Mouse (Mus musculus) heart, adult 18-20 months (tissue): ENCODE results near the gene 2310033P09Rik. TPM values are rescaled to one million over a fixed set of nuclear protein-coding genes. Genes with fewer than 3 reads are reported as not detected.

Experiments used
- DNase-seq, 2 experiments: peaks; one replicate each; pipeline ENCODE4 v3.0.0; 2021 to 2022; ENCODE audit warnings: mixed read lengths in 1 of 2
- long read RNA-seq, 2 experiments: library from polyadenylated mRNA; stranded (forward); transcript quantifications; one replicate each; pipeline ENCODE4 v2.0.0; 2021
- total RNA-seq, 2 experiments: library from RNA; stranded (reverse); gene quantifications; 2 replicates each; pipeline ENCODE4 v1.2.3; 2021

Gene 2310033P09Rik
- 10 to 100 TPM in 1 of 2 experiments, 1 to 10 TPM in 1; 9.9 to 11.8 TPM for total RNA-seq
- long read RNA-seq, experiment 1, transcript 2310033P09Rik-201 (7 exons, 1,285 nt) = major isoform, 7 of 10 reads
- long read RNA-seq, experiment 1, partial matches to known transcripts = 0 of 10 reads
- long read RNA-seq, experiment 1, other reads (novel, unspliced or antisense) = 3 of 10 reads
- long read RNA-seq, experiment 2, transcript 2310033P09Rik-201 (7 exons, 1,285 nt) = major isoform, 6 of 9 reads
- long read RNA-seq, experiment 2, partial matches to known transcripts = 3 of 9 reads
- long read RNA-seq, experiment 2, other reads (novel, unspliced or antisense) = 0 of 9 reads

DNA sequence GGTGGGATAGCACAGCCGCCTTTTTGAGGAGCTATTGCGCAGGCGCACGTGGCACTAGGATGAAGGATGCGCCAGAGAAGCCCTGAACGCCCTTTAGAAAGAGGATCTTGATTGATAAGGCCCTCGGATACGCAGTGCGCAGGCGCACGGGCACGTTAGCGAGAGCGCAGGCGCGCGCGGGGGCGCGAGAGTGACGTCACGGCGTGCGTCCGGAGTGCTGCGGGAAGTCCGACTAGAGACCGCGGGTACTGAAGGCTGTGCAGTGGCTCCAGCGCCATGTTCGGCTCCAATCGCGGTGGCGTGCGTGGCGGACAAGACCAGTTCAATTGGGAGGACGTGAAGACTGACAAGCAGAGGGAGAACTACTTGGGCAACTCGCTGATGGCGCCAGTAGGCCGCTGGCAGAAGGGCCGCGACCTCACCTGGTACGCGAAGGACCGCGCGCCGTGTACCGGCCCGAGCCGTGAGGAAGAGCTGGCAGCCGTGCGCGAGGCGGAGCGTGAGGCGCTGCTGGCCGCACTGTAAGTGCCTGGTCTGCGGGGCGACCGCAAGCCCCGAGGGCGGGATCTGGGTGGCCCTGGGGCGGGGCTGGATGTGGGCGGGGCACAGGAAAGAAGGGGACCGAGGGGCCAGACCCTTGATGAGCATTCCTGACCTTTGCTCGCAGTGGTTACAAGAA, at the start of gene 2310033P09Rik:
Gene 2310033P09Rik, plus strand, starts transcription at position 169 of the 679 bp plus-strand sequence.
- peak; percentile 95 for DNase-seq

DNA sequence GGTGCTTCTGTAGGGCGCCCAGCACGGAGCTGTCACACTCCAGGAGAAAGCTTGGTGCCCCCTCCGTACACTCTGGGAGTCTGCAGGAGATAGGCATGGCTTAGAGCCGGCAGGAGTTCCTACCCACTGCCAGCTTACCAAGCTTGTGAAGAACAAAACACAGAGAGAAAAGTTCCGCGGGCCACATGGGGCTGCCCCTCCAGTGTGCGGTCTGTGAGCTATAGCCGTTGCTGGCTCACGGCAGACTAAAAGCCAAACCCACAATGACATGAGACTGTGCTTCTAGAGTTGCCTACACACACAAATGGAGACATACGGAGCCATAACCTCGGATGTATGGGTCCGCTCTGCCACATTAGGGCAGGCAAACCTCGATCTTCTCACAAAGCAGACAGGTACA, 49.0 kb upstream of the 2310033P09Rik start:
- no peak for DNase-seq

DNA sequence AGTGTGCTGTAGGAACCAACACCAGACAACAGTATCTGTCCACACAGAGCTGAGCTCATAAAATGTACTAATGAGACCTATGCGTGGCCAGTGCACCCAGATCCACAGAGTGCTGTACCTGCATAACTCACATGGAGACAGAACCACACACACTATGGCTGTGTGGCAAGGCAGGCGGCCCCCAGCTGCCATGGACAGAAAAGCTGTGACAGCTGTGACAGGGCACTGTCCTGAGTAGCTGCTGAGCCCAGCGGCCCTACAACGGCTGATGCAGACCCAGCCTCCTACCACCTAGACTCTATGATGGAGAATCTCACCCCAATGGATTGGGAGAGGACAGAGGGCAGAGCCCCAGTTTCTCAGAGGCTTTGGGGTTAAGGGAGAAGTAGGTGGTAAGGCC, 48.6 kb upstream of the 2310033P09Rik start:
- no peak for DNase-seq

DNA sequence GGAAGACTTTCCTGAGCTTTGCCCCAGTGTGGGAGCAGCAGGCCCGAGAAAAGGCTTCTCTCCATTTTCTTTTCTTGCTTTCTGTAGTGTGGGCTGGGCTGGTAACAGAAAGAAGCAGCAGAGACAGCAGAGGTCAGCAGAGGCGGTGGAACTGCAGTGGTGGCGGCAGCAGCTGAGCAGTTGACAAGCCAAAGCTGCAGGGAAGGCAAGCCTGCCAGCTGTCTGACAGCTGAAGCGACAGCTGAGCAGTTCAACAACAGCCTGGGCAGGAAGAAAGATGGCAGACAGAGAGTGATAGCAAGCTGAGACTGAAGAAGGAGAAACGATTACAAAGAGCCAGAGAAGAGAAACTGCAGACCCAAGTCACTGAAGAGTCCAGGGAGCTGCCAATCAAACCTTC, 46.7 kb upstream of the 2310033P09Rik start:
- DNase-seq = peak; percentile 55 to 73

DNA sequence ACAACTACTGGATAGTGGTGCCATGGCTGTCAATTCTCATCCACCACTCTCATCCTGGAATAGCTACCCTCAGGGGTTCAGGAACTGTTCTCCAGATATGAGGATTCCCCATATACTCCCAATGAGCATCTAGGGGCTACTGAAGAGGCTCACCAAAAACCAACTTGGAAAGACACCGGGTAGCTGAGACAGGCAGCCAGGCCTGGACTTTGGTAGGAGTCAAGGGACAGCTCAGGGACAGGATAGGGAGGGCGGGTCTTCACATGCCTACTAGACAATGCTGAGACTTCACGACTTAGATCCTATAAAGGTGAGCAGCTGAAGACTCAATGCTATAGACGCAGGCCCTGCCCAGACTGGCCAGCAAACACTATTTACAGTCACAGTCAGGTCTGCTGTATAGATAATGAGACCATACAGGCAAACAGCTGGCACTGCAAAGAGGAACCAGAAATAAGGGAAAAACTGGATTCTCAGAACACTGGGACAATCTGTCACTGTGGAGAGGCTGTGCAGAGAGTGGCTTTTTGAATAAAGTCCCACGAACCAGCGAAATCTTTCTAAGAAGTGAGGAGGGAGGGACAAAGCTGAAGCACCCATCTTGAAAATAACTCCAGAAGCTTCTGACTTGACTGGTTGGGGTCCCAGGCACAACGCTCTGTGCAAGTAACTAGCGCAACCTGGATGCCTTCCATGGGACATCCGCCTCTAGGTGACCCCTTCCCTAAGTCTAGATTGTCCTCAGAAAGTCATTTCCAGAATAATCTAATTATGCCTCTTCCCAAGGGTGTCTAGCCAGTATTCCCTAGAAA, 45.5 kb upstream of the 2310033P09Rik start:
- DNase-seq = no peak

DNA sequence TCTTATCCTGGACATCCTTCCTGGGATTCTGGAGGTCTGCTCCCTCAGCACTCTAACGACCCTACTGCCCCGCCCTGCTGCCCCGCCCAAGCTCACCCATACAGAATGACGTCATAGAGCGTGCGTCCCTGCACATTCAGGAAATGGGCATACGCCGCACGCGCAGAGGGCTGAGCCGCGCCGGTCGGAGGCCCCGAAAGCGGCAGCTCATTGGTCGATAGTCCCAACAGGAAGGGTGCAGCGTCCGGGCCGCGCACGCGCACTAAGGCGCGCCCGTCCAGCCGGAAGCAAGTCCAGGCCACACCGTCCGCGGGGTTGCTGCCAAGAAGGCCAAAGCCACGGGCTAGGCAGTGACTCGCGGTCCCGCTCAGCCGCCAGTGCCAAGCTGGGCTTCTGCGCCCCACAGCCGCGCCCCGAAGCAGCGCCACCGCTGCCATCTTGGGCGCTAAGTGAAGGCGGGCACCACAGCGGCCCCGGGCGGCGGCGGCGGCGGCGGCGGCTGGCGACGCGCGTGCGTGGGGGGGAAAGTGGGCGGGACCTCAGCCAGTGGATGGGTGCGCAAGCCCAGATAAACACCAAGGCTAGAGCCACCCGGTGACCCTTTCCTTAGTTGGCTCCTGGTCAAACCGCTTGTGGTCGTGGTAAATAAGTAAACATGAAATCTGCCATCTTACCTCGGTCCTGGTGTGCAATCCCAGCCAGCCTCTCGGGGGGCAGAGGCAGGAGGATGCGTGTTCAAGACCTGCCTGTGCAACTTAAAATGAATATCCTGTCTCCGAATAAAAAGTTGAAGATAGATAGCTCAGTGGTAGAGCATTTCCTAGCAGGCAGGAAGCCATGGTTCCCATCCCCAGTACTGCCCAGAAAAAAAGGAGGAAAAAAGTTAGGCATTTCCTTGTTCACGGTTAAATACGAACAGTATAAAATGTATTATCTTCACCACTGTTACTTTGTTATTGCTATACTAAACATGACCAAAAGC, 44.6 kb upstream of the 2310033P09Rik start, which contains the start of gene Iba57:
Gene Iba57, minus strand, starts transcription at position 485 of the 982 bp plus-strand sequence.
- peak; percentile 97 to 99 for DNase-seq

DNA sequence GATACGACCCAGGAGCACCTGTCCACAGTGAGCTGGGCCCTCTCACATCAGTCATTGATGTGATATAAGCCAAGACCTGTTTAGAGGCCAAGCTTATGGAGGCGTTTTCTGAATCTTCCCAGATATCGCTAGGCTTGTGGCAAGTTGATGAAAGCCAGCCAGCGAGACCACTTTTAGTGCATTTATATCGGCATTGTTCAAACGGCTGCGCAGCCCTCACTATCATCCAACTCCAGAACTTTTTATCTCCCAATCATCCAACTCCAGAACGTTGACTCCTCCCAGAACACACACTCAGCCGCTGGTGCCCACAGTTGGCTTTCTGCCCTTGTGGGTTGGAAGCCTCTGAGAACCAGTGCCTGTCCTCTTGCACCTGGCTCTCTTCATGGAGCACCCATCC, 43.7 kb upstream of the 2310033P09Rik start:
- DNase-seq = peak in 1 of 2 experiments; percentile 25

DNA sequence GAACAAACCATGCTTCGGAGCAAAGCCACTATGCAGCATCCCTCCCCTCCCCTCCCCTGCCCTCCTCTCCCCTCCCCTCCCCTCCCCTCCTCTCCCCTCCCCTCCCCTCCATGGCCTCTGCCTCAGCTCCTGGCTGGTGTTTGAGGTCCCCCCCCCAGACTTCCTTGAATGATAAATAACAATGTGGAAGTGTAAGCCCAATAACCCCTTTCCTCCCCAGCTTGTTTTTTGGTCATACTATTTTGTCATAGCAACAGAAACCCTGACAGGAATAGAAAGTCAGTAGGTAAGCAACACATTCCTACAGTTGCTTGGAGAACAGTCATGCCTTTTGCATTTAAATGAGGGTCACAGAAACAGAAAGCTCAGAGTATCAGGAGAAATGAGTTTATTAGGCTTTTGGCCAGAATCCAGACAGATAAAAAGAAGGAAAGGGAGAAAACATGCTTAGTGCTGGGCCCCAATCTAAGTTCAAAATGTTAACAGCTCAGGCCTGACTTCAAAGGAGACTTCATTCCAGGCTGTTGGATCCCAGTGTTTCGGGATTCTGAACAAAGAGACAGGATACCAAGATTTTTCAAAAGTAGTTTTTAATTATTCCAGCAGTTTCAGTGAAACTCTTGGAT, 42.4 kb upstream of the 2310033P09Rik start:
- no peak for DNase-seq

DNA sequence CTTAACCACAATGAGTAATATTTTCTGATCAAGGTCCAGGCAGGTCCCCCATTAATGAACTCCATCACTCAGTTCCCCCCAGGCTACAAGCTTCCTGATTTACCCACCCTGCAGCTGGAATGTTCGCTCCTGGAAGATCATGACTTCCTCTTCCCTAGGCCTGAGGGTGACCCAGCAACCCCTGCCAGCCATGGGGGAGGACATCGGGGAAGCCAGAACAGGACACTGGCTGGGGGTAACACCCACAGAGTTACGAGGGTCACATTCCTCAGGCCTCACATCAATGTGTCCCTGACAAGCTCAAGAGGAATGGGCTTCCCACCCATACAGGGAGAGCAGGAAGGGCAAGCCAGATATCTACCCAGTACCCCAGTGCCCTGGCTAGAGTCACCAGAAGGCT, 38.3 kb upstream of the 2310033P09Rik start:
- DNase-seq = no peak

DNA sequence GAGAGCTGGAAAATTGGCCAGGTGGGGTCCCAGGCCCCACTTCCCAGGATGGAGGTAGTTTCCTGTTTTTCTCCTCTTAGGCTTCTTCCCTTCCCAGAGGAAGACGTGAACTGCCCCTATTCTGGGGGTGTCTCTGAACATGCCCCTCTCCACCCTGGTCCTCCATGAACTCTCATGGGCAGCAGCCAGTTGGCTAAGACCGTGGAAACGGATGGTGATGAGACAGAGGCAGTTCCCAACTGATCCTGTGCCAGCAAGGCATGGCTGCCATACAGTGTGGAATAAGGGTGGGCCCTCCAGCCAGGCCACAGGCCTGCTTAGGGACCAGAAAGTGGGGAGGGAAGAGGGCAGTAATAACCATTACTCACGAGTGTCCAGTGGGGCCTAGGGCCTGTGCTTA, 37.6 kb upstream of the 2310033P09Rik start:
- DNase-seq = no peak

DNA sequence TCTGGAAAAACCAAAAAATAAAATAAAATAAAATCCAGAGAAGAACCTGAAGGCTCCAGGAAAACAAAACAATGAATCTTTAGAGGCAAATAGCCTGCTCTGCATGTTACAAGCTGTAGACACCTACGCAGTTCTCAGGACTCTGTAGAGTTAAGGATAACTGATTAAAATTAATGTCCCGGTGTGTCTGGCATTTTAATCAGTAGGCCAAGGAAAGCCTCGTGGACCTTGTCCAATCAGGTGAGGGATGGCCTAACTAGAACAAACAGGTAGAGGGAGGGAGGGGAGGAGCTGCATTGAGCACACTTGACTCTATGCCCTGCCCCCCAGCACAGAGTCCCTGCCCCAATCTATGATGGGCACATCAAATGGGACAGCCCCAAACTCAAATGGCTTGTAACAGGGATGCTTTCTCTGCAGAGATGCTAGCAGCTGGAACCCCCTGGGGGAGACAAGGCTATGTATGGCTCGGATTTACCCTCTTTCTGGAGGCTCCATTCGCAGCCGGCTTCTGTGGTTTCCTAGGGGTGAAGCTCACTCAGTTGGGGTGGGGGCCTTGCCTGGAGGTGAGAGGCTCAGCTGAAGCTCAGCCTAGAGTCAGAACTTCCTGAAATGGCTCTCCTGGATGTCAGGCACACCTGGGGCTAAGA, 33.8 kb upstream of the 2310033P09Rik start:
- DNase-seq = no peak

DNA sequence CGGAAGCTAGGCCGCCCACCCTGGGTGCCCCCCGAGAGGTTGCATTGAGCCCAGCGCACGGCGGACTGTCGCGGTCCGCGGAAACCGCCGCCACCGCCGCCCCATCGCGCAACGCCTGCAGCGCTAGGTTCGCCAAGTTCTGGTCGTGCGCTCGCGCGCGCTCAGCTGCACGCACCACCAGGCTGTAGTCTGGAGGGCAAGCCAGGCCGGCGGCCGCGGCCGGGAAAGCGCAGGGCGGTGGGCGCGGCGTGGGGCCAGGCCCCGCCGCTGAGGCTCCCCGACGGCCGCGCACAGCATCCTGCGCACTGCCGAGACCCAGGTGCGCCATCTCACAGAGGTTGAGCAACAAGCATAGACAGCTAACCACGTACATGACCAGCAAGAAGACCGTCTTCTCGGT, 31.6 kb upstream of the 2310033P09Rik start:
- no peak for DNase-seq

DNA sequence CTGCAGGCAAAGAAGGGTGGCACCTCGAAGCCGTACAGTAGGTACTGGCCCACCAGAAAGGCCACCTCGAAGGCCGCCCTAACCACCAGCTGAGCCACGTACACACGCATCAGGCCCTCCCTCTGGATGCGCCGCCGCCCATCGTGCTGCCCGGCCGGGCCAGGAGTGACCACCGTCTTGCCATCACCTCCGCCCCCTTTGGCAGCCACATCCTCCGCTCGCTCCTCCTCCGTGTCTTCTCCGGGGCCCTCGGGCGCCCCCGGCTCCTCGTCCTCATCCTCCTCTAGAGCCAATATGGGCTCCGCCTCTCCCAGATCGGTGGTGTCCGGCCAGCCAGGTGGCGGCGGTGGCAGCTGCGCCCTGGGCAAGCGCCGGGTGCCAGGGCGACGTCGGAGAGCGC, 31.2 kb upstream of the 2310033P09Rik start:
- DNase-seq = no peak

DNA sequence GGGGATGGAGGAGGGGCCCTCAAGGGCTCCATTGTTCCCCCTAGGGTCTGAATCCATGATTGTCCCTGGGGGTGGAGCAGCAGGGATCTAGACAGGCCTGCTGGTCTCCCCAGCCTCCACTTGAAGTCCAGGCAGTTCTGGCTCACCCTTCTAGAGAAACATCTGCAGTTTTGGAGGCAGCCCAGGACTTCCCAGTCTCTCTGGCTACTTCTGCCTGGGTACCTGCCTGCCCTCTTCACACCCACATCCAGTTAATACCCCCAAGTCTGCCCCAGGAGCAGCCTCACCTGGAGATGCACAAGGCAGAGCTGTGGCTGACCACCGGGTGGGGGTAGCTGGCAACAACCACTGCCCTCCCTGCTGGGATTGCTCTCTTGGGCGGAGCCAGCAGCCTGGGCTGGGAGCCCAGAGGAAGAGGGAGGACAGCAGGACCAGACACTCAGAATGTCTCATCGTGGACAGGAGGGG, 25.2 kb upstream of the 2310033P09Rik start, which contains the start of gene Gjc2:
Gene Gjc2, minus strand, starts transcription at position 350 of the 468 bp plus-strand sequence.
- peak; percentile 83 to 85 for DNase-seq

DNA sequence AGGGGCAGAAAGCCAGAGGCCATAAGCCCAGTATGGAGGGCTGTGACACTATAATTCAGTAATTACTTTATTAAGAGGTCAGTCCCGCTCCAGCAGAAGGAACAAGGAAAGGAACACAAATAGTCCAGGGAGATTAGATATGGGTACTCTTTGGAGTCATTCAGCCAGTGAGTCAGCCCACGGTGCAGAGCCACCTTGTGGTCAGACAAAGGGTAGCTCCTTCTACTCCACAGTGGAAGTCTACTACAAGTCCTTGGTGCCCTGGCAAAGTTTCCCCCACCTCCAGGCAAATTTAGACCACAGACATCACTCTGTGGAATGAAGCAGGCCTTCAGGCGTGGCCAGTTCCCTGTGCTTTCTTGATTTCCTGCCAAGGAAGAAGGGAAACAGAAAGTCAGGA, 24.3 kb upstream of the 2310033P09Rik start:
- DNase-seq = peak; percentile 82 to 83

DNA sequence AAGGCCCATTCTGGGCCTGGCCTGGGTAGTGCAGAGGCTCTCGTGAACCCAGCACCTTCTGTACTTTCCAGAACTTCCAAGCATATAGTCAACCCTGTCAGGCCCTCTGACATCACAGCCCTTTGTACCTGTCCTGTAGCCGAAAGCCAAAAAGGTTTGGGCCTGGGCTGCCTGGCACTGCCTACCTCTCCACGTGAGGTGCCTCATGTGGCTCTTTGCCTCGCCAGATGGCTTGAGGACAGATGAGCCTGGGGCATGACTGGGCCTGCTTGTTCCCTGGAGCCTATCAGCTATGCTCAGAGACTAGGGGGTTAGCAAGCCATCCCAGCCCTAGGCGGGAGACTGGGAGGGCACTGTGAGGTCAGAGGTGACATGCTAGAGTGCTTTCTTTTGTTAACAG, 22.6 kb upstream of the 2310033P09Rik start:
- peak; percentile 44 to 55 for DNase-seq

DNA sequence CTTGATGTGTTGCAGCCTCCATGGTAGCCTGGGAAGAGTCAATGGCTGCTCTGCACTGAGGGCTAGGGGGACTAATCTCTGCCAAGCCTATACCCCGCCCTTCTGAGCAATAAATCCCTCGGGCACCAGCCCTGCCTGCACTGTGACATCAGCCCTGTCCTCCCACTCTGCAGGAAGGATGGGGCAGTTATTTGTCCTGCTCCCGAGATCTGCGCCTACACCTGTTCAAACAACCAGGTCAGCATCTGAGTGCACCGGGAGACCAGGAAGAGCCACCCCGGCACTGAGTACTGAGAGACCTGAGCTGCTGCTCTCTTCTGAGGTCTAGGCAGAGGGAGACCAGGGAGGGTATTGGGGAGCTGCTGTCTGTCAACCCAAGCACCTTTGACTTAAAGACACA, 20.4 kb upstream of the 2310033P09Rik start:
- no peak for DNase-seq

DNA sequence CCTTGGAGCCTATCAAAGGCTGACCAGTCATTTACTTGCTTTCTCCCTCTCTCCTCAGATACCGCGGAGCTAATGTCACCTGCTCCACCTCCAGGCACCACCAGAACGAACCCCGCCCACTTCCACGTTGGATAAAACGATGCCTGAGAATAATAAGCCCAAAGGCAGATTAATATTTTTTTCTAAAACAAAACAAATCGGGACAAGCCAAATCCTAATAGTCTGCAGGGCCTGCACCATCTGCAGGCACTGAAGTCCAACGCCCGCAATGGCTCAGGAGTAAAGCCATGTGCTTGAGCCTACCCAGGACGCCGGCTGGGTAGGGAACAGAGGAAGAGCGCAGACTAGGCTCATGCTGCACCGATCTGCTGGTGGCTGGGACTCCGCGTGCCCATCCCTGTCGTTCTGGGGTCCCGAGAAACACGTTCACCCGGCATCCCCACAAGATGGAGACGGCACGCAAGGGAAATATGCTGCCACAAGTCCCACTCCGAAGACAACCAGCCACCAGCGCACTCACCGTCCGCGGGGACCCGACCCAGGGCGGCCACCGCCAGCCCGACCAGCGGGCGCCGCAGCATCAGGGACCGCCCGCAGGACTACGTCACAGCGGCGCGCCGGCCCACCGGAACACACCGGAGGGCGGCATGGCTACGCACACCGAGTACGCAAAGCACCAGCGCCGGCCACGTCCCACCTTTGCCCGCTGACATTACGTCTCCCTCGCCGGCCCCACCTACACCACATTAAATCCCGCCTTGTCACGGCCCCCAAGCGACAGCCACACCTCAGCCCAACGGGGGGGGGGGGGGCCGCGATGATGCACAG, 16.7 kb upstream of the 2310033P09Rik start:
- DNase-seq = peak; percentile 91 to 95

DNA sequence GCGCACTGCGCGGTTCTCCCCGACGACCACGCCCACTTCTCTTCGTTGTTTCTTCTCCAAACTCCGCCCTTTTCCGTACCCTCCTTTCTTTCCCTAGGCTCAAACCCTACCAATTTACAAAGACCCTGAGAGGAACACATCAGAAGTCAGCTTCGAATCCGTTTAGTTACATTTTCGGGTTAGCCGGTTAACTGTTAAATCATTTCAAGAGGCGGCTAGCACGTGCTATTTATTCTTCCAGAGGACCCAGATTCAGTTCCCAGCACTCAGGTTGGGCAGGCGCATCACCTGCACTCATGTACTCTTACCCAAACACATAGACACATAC, 16.1 kb upstream of the 2310033P09Rik start, which contains the start of gene Guk1:
Gene Guk1, minus strand, starts transcription at position 154 of the 328 bp plus-strand sequence.
- DNase-seq = no peak
